Mouse (Mus musculus) forebrain, embryonic 12.5 days (tissue): ENCODE measurements at regions not wholly inside any gene's neighbourhood (a gene's known extent, or its start where the extent isn't known, plus 50 kb on each side); places are given as distances from the start of the nearest gene placed in this dataset.

ENCODE experiments used
- ATAC-seq: fragments of 200-750 bp; cut with Nextera tagmentation; 2 replicates; pipeline ENCODE4 v1.8.0; 2017; ENCODE audit warnings: moderate TSS enrichment; ENCODE audit not compliant: low FRiP score
- H3K27ac ChIP-seq: fragments of 300-500 bp; sonication (generic); 2 replicates; pipeline ENCODE4 v1.5.1; 2016; ENCODE audit warnings: mild to moderate bottlenecking
- H3K27me3 ChIP-seq: fragments of 300-500 bp; sonication (generic); 2 replicates; pipeline ENCODE4 v1.6.1; 2016; ENCODE audit warnings: mild to moderate bottlenecking
- H3K36me3 ChIP-seq: fragments of 300-500 bp; sonication (generic); replicated peaks from 2 replicates; pipeline ENCODE4 v1.6.1; 2016; ENCODE audit warnings: mild to moderate bottlenecking
- H3K4me1 ChIP-seq: fragments of 300-500 bp; sonication (generic); 2 replicates; pipeline ENCODE4 v1.6.1; 2016
- H3K4me2 ChIP-seq: fragments of 300-500 bp; sonication (generic); 2 replicates; pipeline ENCODE4 v1.6.1; 2016; ENCODE audit warnings: mild to moderate bottlenecking, moderate library complexity
- H3K4me3 ChIP-seq: fragments of 300-500 bp; sonication (generic); replicated peaks from 2 replicates; pipeline ENCODE4 v1.5.1; 2016; ENCODE audit warnings: mild to moderate bottlenecking
- H3K9ac ChIP-seq: fragments of 300-500 bp; sonication (generic); 2 replicates; pipeline ENCODE4 v1.6.1; 2016; ENCODE audit warnings: mild to moderate bottlenecking
- H3K9me3 ChIP-seq: fragments of 300-500 bp; sonication (generic); 2 replicates; pipeline ENCODE4 v1.6.1; 2016
- WGBS: fragments of 180-500 bp; shearing (Covaris S2); methylation state at CpG from one replicate; pipeline ENCODE4 v1.1.7; 2016; 5-methylcytosine and 5-hydroxymethylcytosine counted together

DNA sequence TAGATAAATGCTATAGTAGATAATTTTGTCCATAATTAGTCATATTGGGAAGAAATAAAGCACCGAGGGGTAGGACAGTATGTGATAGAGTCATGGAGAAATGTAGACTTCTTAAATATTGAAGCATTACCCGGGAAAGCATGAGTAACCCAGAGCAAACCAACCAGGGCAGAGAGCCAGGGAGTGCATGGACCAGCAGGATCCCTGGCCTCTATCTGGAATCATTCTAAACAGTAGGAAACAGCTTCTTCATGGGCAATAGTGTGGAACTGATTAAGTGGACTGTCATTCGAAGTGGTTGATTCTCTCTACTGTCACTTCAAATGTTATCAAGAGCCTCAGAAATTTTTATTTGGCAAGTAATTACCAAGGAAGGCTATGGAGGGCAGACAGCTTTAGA lies 155.4 kb upstream of the Rsrc1 start:
- no peak overlapping the region for H3K9ac ChIP-seq
- no peak overlapping the region for H3K27ac ChIP-seq
- H3K36me3 ChIP-seq = no peaks in the 10 kb centered on the region
- H3K4me2 ChIP-seq = no peak overlapping the region
- no peaks in the 10 kb centered on the region for H3K4me1 ChIP-seq
- H3K27me3 ChIP-seq = no peaks in the 10 kb centered on the region
- no peaks in the 10 kb centered on the region for H3K9me3 ChIP-seq
- ATAC-seq = no peak
- WGBS = 81% methylated on average over 3 of the region's 3 CpGs
- H3K4me3 ChIP-seq = no peak overlapping the region
